Comparison of ENCODE assay signal across 8 mouse cellular contexts in the genomic region with DNA sequence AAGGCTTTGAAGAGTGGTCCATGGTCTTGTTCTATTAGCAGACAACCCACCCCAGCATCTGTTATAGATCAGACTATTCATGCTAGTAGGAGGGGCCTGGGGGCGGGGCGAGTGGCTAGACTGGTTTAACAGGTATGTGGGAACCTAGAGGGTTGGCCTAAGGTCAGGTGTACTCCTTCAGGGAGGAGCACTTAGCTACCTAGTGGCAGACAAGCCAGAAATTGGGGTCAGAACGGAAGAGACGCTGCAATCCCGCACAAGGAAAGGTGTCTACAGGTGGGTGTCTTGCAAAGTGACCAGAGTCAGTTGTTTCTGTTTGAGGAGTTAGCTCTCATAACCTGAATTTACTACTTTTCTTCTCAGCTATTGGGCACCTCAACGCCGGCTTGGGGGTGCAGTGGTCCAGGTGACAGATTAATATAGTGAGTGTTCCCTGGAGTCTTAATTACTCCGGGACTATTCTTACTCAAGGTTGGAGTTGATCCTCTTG. TPM values are rescaled to one million over a fixed set of nuclear protein-coding genes. Genes with fewer than 3 reads are reported as not detected.
DNase-seq lines count a peak whose midpoint lies in the region; ATAC-seq and TF ChIP-seq lines count a peak whose summit lies in the region.

Gene Rnf225, plus strand, starts transcription at position 226 of the 490 bp plus-strand sequence.

- TF ChIP-seq CTCF in MEL (IDR thresholded peaks at IDR 0.05 in 2 of 3, conservative IDR thresholded peaks at IDR 0.05 in 1 of 3; ENCODE audit: control insufficient read depth in 1 of 3, insufficient read depth in 1 of 3, low read depth in 2 of 3, low read length in 3 of 3, poor library complexity in 1 of 3, severe bottlenecking in 1 of 3): no peak

- H3K4me3 ChIP-seq in MEL (ENCODE audit: control insufficient read depth in 1 of 2, insufficient read depth in 1 of 2, low read depth in 2 of 2, low read length in 2 of 2): no peak within 1 kb of the TSS
- H3K4me3 ChIP-seq in hindbrain, embryonic 11.5 days (ENCODE audit: low read depth, low read length): peak within 1 kb of the TSS; percentile 24
- H3K4me3 ChIP-seq in limb, embryonic 13.5 days: peak within 1 kb of the TSS; percentile 41
- peak within 1 kb of the TSS; percentile 22 for H3K4me3 ChIP-seq in midbrain, embryonic 15.5 days

- peak within 1 kb of the TSS; percentile 46 for H3K4me2 ChIP-seq in hindbrain, embryonic 11.5 days (replicated peaks; ENCODE audit: low read depth, low read length)
- H3K4me2 ChIP-seq in limb, embryonic 13.5 days (replicated peaks): peak within 1 kb of the TSS; percentile 64
- H3K4me2 ChIP-seq in midbrain, embryonic 15.5 days: peak within 1 kb of the TSS; percentile 45

- no peak within 1 kb of the TSS for H3K9ac ChIP-seq in MEL (ENCODE audit: control insufficient read depth, low read depth, low read length, poor library complexity, severe bottlenecking)
- H3K9ac ChIP-seq in hindbrain, embryonic 11.5 days (ENCODE audit: low read depth, low read length): no peak within 1 kb of the TSS
- H3K9ac ChIP-seq in limb, embryonic 13.5 days: peak within 1 kb of the TSS; percentile 65
- H3K9ac ChIP-seq in midbrain, embryonic 15.5 days: peak within 1 kb of the TSS; percentile 16

- peak; percentile 22 for DNase-seq in A20 (ENCODE audit: low read depth, low spot score)
- peak; percentile 58 for DNase-seq in MEL (ENCODE audit: low read depth, low spot score)
- DNase-seq in hindbrain, embryonic 11.5 days (ENCODE audit: low spot score): no peak
- no peak for DNase-seq in frontal cortex, postnatal 36 days (ENCODE audit: low spot score in 2 of 2)
- no peak for DNase-seq in adrenal gland, postnatal 25 days
- DNase-seq in right cerebral cortex, postnatal 10 days (ENCODE audit: low spot score in 2 of 2): no peak

- no peak for TF ChIP-seq EP300 in MEL (IDR thresholded peaks at IDR 0.05; ENCODE audit: low read depth in 1 of 2, low read length in 2 of 2)

- 23% methylated on average over 8 of the region's 8 CpGs for whole genome bisulfite sequencing in hindbrain, embryonic 11.5 days
- WGBS in limb, embryonic 13.5 days: 15% methylated on average over 8 of the region's 8 CpGs
- 31% methylated on average over 8 of the region's 8 CpGs for WGBS in midbrain, embryonic 15.5 days

- peaks cover 14 to 18% of the 10 kb centered on the region in 2 experiments for H3K36me3 ChIP-seq in MEL (ENCODE audit: control insufficient read depth in 1 of 2, insufficient read depth in 2 of 2, low read length in 2 of 2)
- peaks cover 16% of the 10 kb centered on the region; the same call in 1 of the 2 replicates for H3K36me3 ChIP-seq in hindbrain, embryonic 11.5 days (ENCODE audit: control insufficient read depth, insufficient read depth, low read length)
- H3K36me3 ChIP-seq in limb, embryonic 13.5 days: peaks cover 44% of the 10 kb centered on the region
- peaks cover 36% of the 10 kb centered on the region for H3K36me3 ChIP-seq in midbrain, embryonic 15.5 days (replicated peaks)

- no peaks in the 10 kb centered on the region for H3K9me3 ChIP-seq in MEL (replicated peaks; ENCODE audit: insufficient read depth, low read length)
- H3K9me3 ChIP-seq in hindbrain, embryonic 11.5 days (ENCODE audit: control insufficient read depth, low read length): no peaks in the 10 kb centered on the region
- H3K9me3 ChIP-seq in limb, embryonic 13.5 days: no peaks in the 10 kb centered on the region
- H3K9me3 ChIP-seq in midbrain, embryonic 15.5 days: no peaks in the 10 kb centered on the region

- 0 out of 2 replicates have a peak, but pooled peaks have one; percentile 12 for ATAC-seq in hindbrain, embryonic 11.5 days (ENCODE audit: low FRiP score)
- ATAC-seq in limb, embryonic 13.5 days (ENCODE audit: low FRiP score, low read depth): peak; percentile 29; the same call in 1 of the 2 replicates
- no peak for ATAC-seq in midbrain, embryonic 15.5 days (replicated peaks)

- no peak within 1 kb of the TSS for H3K27ac ChIP-seq in MEL (ENCODE audit: control insufficient read depth, low read depth, low read length)
- H3K27ac ChIP-seq in hindbrain, embryonic 11.5 days (ENCODE audit: low read depth, low read length): no peak within 1 kb of the TSS
- H3K27ac ChIP-seq in limb, embryonic 13.5 days: no peak within 1 kb of the TSS
- H3K27ac ChIP-seq in midbrain, embryonic 15.5 days: no peak within 1 kb of the TSS

- TF ChIP-seq RAD21 in MEL (IDR thresholded peaks at IDR 0.05; ENCODE audit: low read depth, low read length): no peak

- H3K4me1 ChIP-seq in MEL (ENCODE audit: control insufficient read depth in 1 of 2, insufficient read depth in 2 of 2, low read length in 2 of 2): peaks cover 0 to 10% of the 10 kb centered on the region in 2 experiments; a peak in 1 of 4 replicates
- H3K4me1 ChIP-seq in hindbrain, embryonic 11.5 days (replicated peaks; ENCODE audit: control insufficient read depth, insufficient read depth, low read length): peaks cover 7% of the 10 kb centered on the region
- H3K4me1 ChIP-seq in limb, embryonic 13.5 days: peaks cover 24% of the 10 kb centered on the region
- H3K4me1 ChIP-seq in midbrain, embryonic 15.5 days: peaks cover 17% of the 10 kb centered on the region

- H3K27me3 ChIP-seq in MEL (ENCODE audit: control insufficient read depth in 1 of 2, insufficient read depth in 2 of 2, low read length in 2 of 2): no peaks in the 10 kb centered on the region
- peaks cover 11% of the 10 kb centered on the region for H3K27me3 ChIP-seq in hindbrain, embryonic 11.5 days (ENCODE audit: control insufficient read depth, insufficient read depth, low read length)
- peaks cover 52% of the 10 kb centered on the region for H3K27me3 ChIP-seq in limb, embryonic 13.5 days
- H3K27me3 ChIP-seq in midbrain, embryonic 15.5 days (replicated peaks): peaks cover 26% of the 10 kb centered on the region

- peaks cover 22% of the 10 kb centered on the region for H3K79me2 ChIP-seq in MEL (ENCODE audit: control insufficient read depth, insufficient read depth, low read length, poor library complexity)

- TF ChIP-seq POLR2A in MEL (IDR thresholded peaks at IDR 0.05; ENCODE audit: control insufficient read depth in 1 of 2, insufficient read depth in 1 of 2, low read depth in 1 of 2, low read length in 2 of 2, poor library complexity in 1 of 2): peak; percentile 21 to 86; a peak in 3 of 4 replicates

TF ChIP-seq in MEL, 35 proteins besides CTCF, POLR2A, EP300 and RAD21:
- TF ChIP-seq MYB (IDR thresholded peaks at IDR 0.05; ENCODE audit: low read depth, low read length): peak; percentile 41
- peak; percentile 95 for TF ChIP-seq POLR2AphosphoS2 (IDR thresholded peaks at IDR 0.05; ENCODE audit: low read length)
- TF ChIP-seq JUND (IDR thresholded peaks at IDR 0.05; ENCODE audit: low read depth, low read length): no peak
- TF ChIP-seq ZC3H11A (IDR thresholded peaks at IDR 0.05; ENCODE audit: low read depth, low read length): no peak
- TF ChIP-seq CHD2 (IDR thresholded peaks at IDR 0.05; ENCODE audit: low read length): peak; percentile 29; the same call in 1 of the 2 replicates

RNA-seq across cellular contexts. Expression of gene Rnf225, which starts in this region (rescaled TPM):
- total RNA-seq in MEL (2012; rRNA removed): 0.89 and 1.0 TPM in 2 replicates
- 1 to 10 TPM in 1 of 2 experiments, not detected in 1; 2.3 TPM for polyA plus RNA-seq in MEL (2012; ENCODE audit: insufficient read depth in 1 of 2, insufficient read length in 2 of 2, low read depth in 1 of 2, low replicate concordance in 2 of 2, missing spikeins in 1 of 2)
- polyA plus RNA-seq in hindbrain, embryonic 11.5 days (2014; fragmentation: Nextera tagmentation; extraction: Ambion mirVana): 0.50 and 0.66 TPM in 2 replicates
- polyA plus RNA-seq in limb, embryonic 13.5 days (2015; fragmentation: Nextera tagmentation; extraction: Ambion mirVana): 0.42 and 0.64 TPM in 2 replicates
- polyA plus RNA-seq in midbrain, embryonic 15.5 days (2015; fragmentation: Nextera tagmentation; extraction: Ambion mirVana): 0.90 and 0.93 TPM in 2 replicates
- 0.18 and 0.29 TPM in 2 replicates for total RNA-seq in adrenal gland, postnatal 25 days (2021)

Comparison
In these comparisons a context has a peak if more than half of its experiments do, and no peak if none do; other contexts are left out.
1. Peak in ATAC-seq, H3K4me3 ChIP-seq and H3K4me2 ChIP-seq in hindbrain, embryonic 11.5 days; RNA of the gene not detected or under 1 TPM.
2. Peak in ATAC-seq, H3K4me3 ChIP-seq, H3K9ac ChIP-seq and H3K4me2 ChIP-seq in limb, embryonic 13.5 days; RNA of the gene not detected or under 1 TPM.
3. DNase-seq: peak in A20 (single experiment) and MEL (single experiment); none in hindbrain, embryonic 11.5 days (single experiment), frontal cortex, postnatal 36 days (0 of 2), adrenal gland, postnatal 25 days (single experiment) and right cerebral cortex, postnatal 10 days (0 of 2).
4. Peak in every context shown above with its lines, with median percentiles within 50 percentile points of each other: H3K4me2 ChIP-seq.